Mouse (Mus musculus) retina, adult 2 months (tissue): ENCODE data around the gene 1700123O20Rik.
A peak's percentile ranks its signal among the peaks of the same experiment; 100 is the strongest.

Experiments used
- DNase-seq: peaks from one replicate; pipeline ENCODE4 v3.0.0-alpha.2; 2012; ENCODE audit warnings: low read depth, low spot score

1700123O20Rik gene

DNA sequence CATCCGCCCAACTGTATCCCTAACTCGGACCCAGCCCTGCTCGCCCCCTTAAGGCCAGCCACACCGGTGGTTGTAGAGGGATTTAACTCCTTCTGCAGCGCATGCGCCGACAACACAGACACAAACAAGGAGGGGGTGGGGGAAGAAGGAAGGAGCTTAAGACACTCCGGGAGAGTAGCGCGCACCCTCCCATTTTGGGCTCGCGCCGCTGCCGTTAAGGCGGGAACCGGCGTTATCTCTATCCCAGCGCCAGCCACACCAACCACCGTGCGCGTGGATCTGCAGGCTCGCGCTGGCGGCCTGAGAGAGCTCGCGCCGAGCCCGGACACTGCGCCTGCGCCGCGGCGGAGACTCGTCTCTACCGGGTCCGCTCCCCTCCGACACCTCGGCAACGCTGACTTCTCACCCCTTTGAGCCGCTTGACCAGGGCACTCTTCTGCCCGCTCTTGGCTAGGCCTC, at the start of gene 1700123O20Rik:
Gene 1700123O20Rik (plus strand): TSS at position 154 of the 459 bp plus-strand sequence.
- DNase-seq: peak; percentile 79

DNA sequence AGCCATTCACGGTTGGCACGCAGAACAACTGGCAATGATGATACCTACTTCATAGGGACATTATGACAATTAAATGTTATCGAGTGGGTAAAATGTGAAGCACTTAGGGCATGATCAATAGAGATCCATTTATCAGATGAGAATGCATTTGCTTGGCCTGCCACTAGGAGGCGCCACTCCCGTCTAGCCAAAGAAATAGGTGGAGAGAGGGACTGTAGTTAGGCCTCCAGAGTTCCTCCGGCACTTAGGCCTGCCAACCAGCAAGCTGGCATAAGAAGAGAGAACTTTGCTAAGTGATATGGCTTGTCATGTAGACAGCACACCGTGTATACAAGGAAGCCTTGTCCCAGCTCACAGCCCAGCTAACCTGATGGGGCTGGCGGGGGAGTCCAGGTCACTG, 49.1 kb upstream of the 1700123O20Rik start:
- no peak for DNase-seq

DNA sequence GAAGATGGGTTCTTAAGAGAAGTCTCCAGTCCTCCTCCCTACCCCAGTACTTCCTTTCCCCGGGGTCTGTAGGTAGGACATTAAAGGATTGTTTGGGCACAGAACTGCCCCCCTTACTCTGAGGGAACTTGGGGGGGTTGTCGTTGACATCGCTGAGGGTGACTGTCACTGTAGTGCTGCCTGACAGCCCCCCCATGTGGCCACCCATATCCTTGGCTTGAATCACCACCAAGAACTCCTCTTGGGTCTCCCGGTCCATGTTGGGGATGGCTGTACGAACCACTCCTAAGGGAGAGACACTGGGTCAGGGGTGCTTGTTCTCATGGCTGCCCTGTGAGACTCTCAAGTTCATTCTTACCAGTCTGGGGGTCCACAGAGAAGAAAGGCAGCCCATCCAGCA, 47.8 kb upstream of the 1700123O20Rik start:
- DNase-seq: no peak

GRCm38 (mm10) chr14:54640121-54640520, 45.9 kb upstream of the 1700123O20Rik start:
- no peak for DNase-seq

- no peak for DNase-seq
Measured at GRCm38 (mm10) chr14:54640946-54641304, 45.1 kb upstream of the 1700123O20Rik start, which contains the start of gene Gm17606. Gene Gm17606 (plus strand): TSS chr14:54640952.

DNA sequence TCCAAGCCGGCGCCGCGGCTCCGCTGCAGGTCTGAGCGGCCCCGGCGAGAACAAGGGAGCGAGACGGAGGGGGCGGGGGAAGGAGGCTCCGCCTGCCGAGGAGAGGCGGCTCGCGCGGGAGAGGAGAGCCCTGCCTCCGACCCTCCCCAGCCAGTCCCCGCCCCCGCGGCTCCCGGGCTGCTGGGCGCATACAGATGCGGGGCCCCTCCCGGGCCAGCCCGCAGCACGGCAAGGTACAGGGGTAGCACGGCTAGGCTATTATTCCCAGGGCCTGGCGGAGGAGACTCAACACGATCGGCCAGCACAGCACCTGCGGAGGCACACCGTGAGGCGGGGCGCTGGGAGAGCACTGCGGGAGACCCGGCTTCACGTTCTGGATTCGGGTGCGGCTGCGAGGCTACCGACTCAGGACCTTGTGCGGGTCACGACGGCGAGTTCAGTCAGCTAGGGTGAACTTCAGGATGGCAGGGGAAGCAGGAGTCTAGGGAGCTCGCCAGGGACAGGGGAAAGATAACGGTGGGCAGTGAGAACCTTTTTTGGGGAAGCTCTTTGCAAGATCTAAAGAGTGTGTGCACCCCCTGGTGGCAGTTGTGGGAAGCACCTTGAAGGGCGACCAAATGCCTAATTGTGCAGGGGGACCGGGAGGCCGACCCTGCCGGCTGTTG, 44.6 kb upstream of the 1700123O20Rik start, which contains the start of gene Cdh24:
Gene Cdh24 (minus strand): TSS at position 60 of the 665 bp plus-strand sequence.
- peak; percentile 49 for DNase-seq

DNA sequence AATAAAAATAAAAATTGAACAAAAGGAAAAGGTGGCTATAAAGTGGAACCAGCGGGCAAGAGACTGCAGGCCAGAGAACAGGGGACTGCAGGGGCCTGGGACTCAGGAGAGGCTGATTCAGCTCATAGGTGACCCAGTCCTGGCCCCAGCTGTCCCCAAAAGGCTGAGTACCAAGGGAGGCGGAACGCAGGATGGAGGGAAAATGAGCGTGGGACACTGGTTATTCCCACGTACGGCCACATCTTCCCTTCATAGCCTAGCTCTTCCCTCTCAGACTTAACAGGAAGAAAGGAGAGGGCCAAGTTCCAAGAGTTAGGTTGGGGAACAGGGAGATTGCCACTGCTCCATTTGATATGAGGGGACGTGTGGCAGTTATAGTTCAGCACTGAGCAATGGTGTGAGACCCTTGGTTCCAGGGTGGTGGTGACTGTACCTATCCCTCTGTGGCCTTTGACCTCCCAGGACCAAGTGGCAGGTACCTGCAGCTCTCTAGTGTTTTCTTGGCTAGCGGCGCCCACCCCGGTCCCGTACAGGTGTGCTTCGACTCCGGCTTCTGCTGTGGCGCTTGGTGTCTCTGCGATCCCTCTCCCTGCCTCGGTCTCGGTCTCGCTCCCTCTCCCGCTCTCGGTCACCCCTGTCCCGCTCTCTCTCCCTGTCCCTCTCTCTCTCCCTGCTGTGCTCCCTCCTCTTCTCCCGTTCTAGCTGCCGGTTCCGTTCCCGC, 43.6 kb upstream of the 1700123O20Rik start:
- no peak for DNase-seq

GRCm38 (mm10) chr14:54643011-54643410, 43.0 kb upstream of the 1700123O20Rik start:
- DNase-seq: no peak

- no peak for DNase-seq
Measured at GRCm38 (mm10) chr14:54644294-54644693, 41.7 kb upstream of the 1700123O20Rik start.

- no peak for DNase-seq
Measured at GRCm38 (mm10) chr14:54646455-54646854, 39.6 kb upstream of the 1700123O20Rik start.

DNA sequence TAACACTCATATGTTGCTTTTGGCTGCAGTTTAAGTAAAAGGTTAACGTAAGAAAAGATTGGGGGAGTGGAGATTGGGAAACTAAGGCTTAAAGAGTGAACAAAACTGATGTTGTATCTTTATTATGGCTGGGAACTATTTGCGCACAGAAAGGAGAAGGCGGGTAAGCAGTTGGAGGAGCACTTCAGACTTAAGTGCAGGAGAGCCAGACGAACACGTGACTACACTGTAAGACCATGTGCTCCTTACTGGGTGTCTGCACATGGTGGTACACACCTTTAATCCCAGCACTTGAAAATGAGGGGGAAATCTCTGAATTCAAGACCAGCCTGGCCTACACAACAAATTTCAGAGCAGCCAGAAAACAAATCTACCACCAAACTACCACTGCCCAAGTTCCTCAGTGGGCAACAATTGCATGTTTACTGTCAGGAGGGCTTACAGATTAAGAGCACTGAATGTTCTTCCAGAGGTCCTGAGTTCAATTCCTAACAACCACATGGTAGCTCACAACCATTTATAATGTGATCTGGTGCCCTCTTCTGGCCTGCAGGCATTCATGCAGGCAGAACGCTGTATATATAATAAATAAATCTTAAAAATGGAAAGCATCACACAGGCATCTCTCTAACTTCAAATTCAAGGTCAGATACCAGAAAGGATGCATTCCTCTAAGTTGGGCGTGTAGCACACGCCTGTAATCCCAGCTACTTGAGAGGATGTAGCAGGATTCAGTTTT, 38.9 kb upstream of the 1700123O20Rik start:
- no peak for DNase-seq

- DNase-seq: no peak
Measured at GRCm38 (mm10) chr14:54647900-54648299, 38.1 kb upstream of the 1700123O20Rik start.

DNA sequence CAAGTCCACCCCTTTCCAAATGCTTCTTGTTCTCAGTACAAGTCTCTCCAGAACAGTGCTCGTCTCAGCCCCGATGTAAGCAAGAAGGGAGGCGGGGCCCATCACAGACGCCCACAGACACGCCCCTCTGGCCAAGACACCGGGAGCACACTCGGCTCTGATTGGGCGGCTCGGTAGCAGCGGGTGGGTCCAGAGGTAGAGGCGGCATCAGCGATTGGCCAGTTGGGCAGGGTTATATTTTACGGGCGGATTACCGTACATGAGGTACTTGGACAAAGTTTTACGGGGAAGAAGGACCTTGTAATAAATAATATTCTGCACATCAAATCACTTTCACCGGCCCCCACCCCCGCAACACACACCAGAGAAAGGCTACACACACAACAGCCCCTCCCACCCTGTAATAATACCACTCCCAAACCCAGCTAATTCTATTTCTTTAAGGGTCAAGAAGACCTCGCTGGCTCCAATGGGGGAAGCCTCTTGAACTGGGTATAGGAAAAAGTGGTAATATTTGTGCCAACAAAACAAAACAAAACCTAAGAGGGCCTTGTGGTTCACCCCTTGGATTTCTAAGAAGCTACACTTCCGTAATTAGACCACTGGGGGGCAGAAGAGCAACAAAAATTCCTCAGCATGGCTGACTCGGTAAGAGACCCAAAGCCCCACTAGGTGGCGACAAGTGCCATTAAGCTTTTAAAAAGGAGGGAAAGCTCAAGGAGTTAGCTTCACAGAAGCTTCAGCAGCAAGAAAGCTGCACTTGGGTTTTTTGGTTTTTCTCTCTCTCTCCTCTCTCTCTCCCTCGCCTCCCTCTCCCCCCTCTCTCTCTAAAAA, 35.2 kb upstream of the 1700123O20Rik start:
- DNase-seq: peak; percentile 79

DNA sequence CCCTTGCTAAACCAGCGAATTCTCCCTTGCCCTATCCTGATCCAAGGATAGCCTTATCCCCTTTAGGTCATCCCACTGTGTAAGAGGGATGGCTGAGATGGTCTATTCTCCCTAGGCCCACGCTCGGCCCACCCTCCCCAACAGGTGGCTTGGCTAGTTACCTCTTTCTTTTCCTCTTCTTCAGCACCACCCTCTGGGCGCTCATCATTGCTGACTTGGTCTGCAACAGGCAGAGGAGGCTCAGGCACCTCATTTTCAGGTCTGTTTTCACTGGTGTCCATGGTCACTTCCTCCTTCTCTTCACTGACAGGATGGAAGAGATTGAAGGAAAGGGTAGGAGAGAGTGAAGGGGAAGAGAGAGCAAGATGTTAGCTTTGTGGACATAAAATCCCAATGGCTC, 34.5 kb upstream of the 1700123O20Rik start:
- no peak for DNase-seq

- DNase-seq: no peak
Measured at GRCm38 (mm10) chr14:54652787-54653186, 33.2 kb upstream of the 1700123O20Rik start.

GRCm38 (mm10) chr14:54653496-54653895, 32.5 kb upstream of the 1700123O20Rik start:
- DNase-seq: peak; percentile 67

- no peak for DNase-seq
Measured at GRCm38 (mm10) chr14:54660009-54660408, 26.0 kb upstream of the 1700123O20Rik start.

DNA sequence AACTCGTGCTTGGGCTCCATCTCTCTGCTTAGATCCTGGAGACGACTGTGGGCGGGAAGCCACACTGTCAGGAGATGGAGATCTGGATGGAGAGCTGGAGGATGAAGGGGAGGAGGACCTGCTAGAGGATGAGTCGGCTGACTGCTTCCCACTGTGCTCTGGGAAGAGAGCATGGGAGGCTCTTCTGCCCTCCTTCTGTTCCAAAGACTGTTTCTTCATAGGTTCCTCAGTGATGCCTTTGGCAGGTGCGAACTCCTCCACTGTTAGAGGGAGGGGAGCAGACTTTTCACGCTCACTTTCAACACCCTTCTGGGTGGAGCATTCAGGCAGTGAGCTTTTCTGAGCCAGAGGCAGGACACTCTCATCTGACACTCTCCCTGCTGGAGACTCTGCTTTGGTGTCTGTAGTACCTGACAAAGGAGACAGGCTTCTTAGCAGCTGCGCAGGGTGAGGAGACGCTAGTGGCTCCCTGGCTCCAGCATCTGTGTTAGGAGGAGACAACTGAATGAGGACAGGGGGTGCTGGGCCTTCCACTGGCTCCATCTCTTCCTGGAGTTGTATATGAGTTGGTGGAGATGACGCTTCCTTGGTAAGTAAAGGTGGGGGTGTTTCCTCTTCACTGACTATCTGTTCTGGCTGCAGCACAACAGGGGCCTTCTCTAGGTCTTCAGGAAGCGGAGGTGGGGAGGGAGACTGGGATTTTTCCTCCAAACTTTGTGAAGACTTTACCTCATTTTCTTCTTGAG, 21.4 kb upstream of the 1700123O20Rik start:
- DNase-seq: no peak

GRCm38 (mm10) chr14:54669381-54669780, 16.6 kb upstream of the 1700123O20Rik start:
- DNase-seq: no peak

- DNase-seq: no peak
Measured at GRCm38 (mm10) chr14:54674317-54674716, 11.7 kb upstream of the 1700123O20Rik start.

- no peak for DNase-seq
Measured at GRCm38 (mm10) chr14:54676290-54676689, 9.7 kb upstream of the 1700123O20Rik start.
